Mouse (Mus musculus) limb, embryonic 13.5 days (tissue): ENCODE measurements around the gene Bco2. TPM values are rescaled to one million over a fixed set of nuclear protein-coding genes. Genes with fewer than 3 reads are reported as not detected.

Source experiments
- ATAC-seq: fragments of 200-750 bp; cut with Nextera tagmentation; 2 replicates; pipeline ENCODE4 v1.8.0; 2017; ENCODE audit warnings: low read depth, moderate number of reproducible peaks, moderate TSS enrichment; ENCODE audit not compliant: low FRiP score
- H3K27ac ChIP-seq: fragments of 300-500 bp; sonication (generic); 2 replicates; pipeline ENCODE4 v1.5.1; 2015; ENCODE audit warnings: inconsistent platforms, mild to moderate bottlenecking, moderate library complexity
- H3K27me3 ChIP-seq: fragments of 300-500 bp; sonication (generic); 2 replicates; pipeline ENCODE4 v1.6.1; 2015; ENCODE audit warnings: mild to moderate bottlenecking, inconsistent platforms
- H3K36me3 ChIP-seq: fragments of 300-500 bp; sonication (generic); 2 replicates; pipeline ENCODE4 v1.6.1; 2015; ENCODE audit warnings: inconsistent platforms, mild to moderate bottlenecking, moderate library complexity
- H3K4me1 ChIP-seq: fragments of 300-500 bp; sonication (generic); 2 replicates; pipeline ENCODE4 v1.6.1; 2015; ENCODE audit warnings: inconsistent platforms
- H3K4me2 ChIP-seq: fragments of 300-500 bp; sonication (generic); replicated peaks from 2 replicates; pipeline ENCODE4 v1.6.1; 2015; ENCODE audit warnings: inconsistent platforms, mild to moderate bottlenecking, moderate library complexity
- H3K4me3 ChIP-seq: fragments of 300-500 bp; sonication (generic); 2 replicates; pipeline ENCODE4 v1.5.1; 2015; ENCODE audit warnings: moderate library complexity, mild to moderate bottlenecking, inconsistent platforms
- H3K9ac ChIP-seq: fragments of 300-500 bp; sonication (generic); 2 replicates; pipeline ENCODE4 v1.6.1; 2015; ENCODE audit warnings: mild to moderate bottlenecking, inconsistent platforms
- H3K9me3 ChIP-seq: fragments of 300-500 bp; sonication (generic); 2 replicates; pipeline ENCODE4 v1.6.1; 2016; ENCODE audit warnings: inconsistent platforms
- WGBS: fragments of 180-500 bp; shearing (Covaris S2); methylation state at CpG from one replicate; pipeline ENCODE4 v1.1.7; 2015; 5-methylcytosine and 5-hydroxymethylcytosine counted together
- polyA plus RNA-seq: library from polyadenylated mRNA; unstranded; fragments of >200 nt; fragmentation: Nextera tagmentation; extraction: Ambion mirVana; gene quantifications from 2 replicates; pipeline ENCODE4 v1.2.1, GENCODE M21; 2015

Bco2 gene
- polyA plus RNA-seq, 1 experiment from 2014 or later: 0.15 TPM

- Histone ChIP-seq H3K9ac (no peak overlapping the region), H3K4me3 (no peak overlapping the region), H3K4me2 (no peak overlapping the region), H3K36me3 (no peaks in the 10 kb centered on the region), H3K4me1 (no peaks in the 10 kb centered on the region), H3K9me3 (no peaks in the 10 kb centered on the region), H3K27ac (no peak overlapping the region), H3K27me3 (no peaks in the 10 kb centered on the region)
- 72% methylated on average over 4 of the region's 4 CpGs for WGBS
- no peak for ATAC-seq
These were observed 32.0 kb upstream of the Bco2 start for GRCm38 (mm10) chr9:50586955-50587354.

GRCm38 (mm10) chr9:50585145-50585818 is 30.3 kb upstream of the Bco2 start:
- no peak overlapping the region for H3K27ac ChIP-seq
- no peak overlapping the region for H3K4me3 ChIP-seq
- no peaks in the 10 kb centered on the region for H3K36me3 ChIP-seq
- H3K4me2 ChIP-seq: no peak overlapping the region
- no peaks in the 10 kb centered on the region for H3K9me3 ChIP-seq
- H3K9ac ChIP-seq: no peak overlapping the region
- H3K27me3 ChIP-seq: no peaks in the 10 kb centered on the region
- ATAC-seq: no peak
- WGBS: 55% methylated on average over 6 of the region's 6 CpGs
- no peaks in the 10 kb centered on the region for H3K4me1 ChIP-seq

GRCm38 (mm10) chr9:50580370-50580769 is 25.4 kb upstream of the Bco2 start:
- Histone ChIP-seq H3K4me1 (no peaks in the 10 kb centered on the region), H3K9me3 (no peaks in the 10 kb centered on the region), H3K27ac (no peak overlapping the region), H3K36me3 (no peaks in the 10 kb centered on the region), H3K9ac (no peak overlapping the region), H3K4me3 (no peak overlapping the region), H3K4me2 (no peak overlapping the region), H3K27me3 (no peaks in the 10 kb centered on the region)
- 37% methylated on average over 4 of the region's 4 CpGs for WGBS
- ATAC-seq: no peak

- H3K9ac ChIP-seq: no peak overlapping the region
- H3K36me3 ChIP-seq: no peaks in the 10 kb centered on the region
- no peak overlapping the region for H3K27ac ChIP-seq
- H3K27me3 ChIP-seq: no peaks in the 10 kb centered on the region
- H3K4me1 ChIP-seq: no peaks in the 10 kb centered on the region
- H3K9me3 ChIP-seq: no peaks in the 10 kb centered on the region
- no peak overlapping the region for H3K4me2 ChIP-seq
- no peak overlapping the region for H3K4me3 ChIP-seq
- no peak for ATAC-seq
- WGBS: 75% methylated on average over 10 of the region's 10 CpGs
These were observed 14.9 kb upstream of the Bco2 start for GRCm38 (mm10) chr9:50569599-50570525.

GRCm38 (mm10) chr9:50567881-50568280 is 12.9 kb upstream of the Bco2 start:
- no peaks in the 10 kb centered on the region for H3K4me1 ChIP-seq
- H3K4me3 ChIP-seq: no peak overlapping the region
- no peaks in the 10 kb centered on the region for H3K9me3 ChIP-seq
- H3K27ac ChIP-seq: no peak overlapping the region
- ATAC-seq: no peak
- H3K4me2 ChIP-seq: no peak overlapping the region
- 98% methylated on average over 2 of the region's 2 CpGs for WGBS
- H3K36me3 ChIP-seq: no peaks in the 10 kb centered on the region
- H3K27me3 ChIP-seq: no peaks in the 10 kb centered on the region
- H3K9ac ChIP-seq: no peak overlapping the region

- H3K4me2 ChIP-seq: no peak overlapping the region
- no peak for ATAC-seq
- H3K27ac ChIP-seq: no peak overlapping the region
- no peak overlapping the region for H3K4me3 ChIP-seq
- H3K27me3 ChIP-seq: no peaks in the 10 kb centered on the region
- H3K4me1 ChIP-seq: no peaks in the 10 kb centered on the region
- H3K9ac ChIP-seq: no peak overlapping the region
- H3K9me3 ChIP-seq: no peaks in the 10 kb centered on the region
- WGBS: 85% methylated on average over 4 of the region's 4 CpGs
- no peaks in the 10 kb centered on the region for H3K36me3 ChIP-seq
These were observed 12.4 kb upstream of the Bco2 start for GRCm38 (mm10) chr9:50567372-50567771.

- 81% methylated on average over 4 of the region's 4 CpGs for WGBS
- no peaks in the 10 kb centered on the region for H3K27me3 ChIP-seq
- no peak overlapping the region for H3K9ac ChIP-seq
- no peaks in the 10 kb centered on the region for H3K36me3 ChIP-seq
- H3K4me3 ChIP-seq: no peak overlapping the region
- no peak overlapping the region for H3K27ac ChIP-seq
- H3K9me3 ChIP-seq: no peaks in the 10 kb centered on the region
- ATAC-seq: no peak
- no peaks in the 10 kb centered on the region for H3K4me1 ChIP-seq
- no peak overlapping the region for H3K4me2 ChIP-seq
These were observed 11.0 kb upstream of the Bco2 start for GRCm38 (mm10) chr9:50565940-50566339.

GRCm38 (mm10) chr9:50565173-50565572 is 10.2 kb upstream of the Bco2 start:
- no peak for ATAC-seq
- Histone ChIP-seq H3K4me3 (no peak overlapping the region), H3K27me3 (no peaks in the 10 kb centered on the region), H3K9me3 (no peaks in the 10 kb centered on the region), H3K27ac (no peak overlapping the region), H3K9ac (no peak overlapping the region), H3K4me2 (no peak overlapping the region), H3K4me1 (no peaks in the 10 kb centered on the region), H3K36me3 (no peaks in the 10 kb centered on the region)
- WGBS: 81% methylated on average over 7 of the region's 7 CpGs

GRCm38 (mm10) chr9:50561918-50562360 is 7.0 kb upstream of the Bco2 start:
- H3K9ac ChIP-seq: no peak overlapping the region
- WGBS: 71% methylated on average over 2 of the region's 2 CpGs
- no peak for ATAC-seq
- H3K36me3 ChIP-seq: no peaks in the 10 kb centered on the region
- no peaks in the 10 kb centered on the region for H3K4me1 ChIP-seq
- no peak overlapping the region for H3K27ac ChIP-seq
- no peak overlapping the region for H3K4me2 ChIP-seq
- no peaks in the 10 kb centered on the region for H3K27me3 ChIP-seq
- no peaks in the 10 kb centered on the region for H3K9me3 ChIP-seq
- H3K4me3 ChIP-seq: no peak overlapping the region

- WGBS: 85% methylated on average over 38 of the region's 38 CpGs
- no peaks in the 10 kb centered on the region for H3K9me3 ChIP-seq
- no peak within 1 kb of the TSS for H3K4me3 ChIP-seq
- no peak for ATAC-seq
- no peak within 1 kb of the TSS for H3K4me2 ChIP-seq
- H3K36me3 ChIP-seq: no peaks in the 10 kb centered on the region
- no peak within 1 kb of the TSS for H3K9ac ChIP-seq
- H3K27ac ChIP-seq: no peak within 1 kb of the TSS
- H3K27me3 ChIP-seq: no peaks in the 10 kb centered on the region
- no peaks in the 10 kb centered on the region for H3K4me1 ChIP-seq
These were observed 6.3 kb upstream of the Bco2 start, which contains the start of gene Tex12 for GRCm38 (mm10) chr9:50561145-50561917. TSS of gene Tex12 (minus strand) at chr9:50561325.

- Histone ChIP-seq H3K27ac (no peak within 1 kb of the TSS), H3K36me3 (no peaks in the 10 kb centered on the region), H3K4me1 (0 out of 2 replicates have a peak, but pooled peaks cover 5% of the 10 kb centered on the region), H3K4me2 (peak within 1 kb of the TSS; percentile 50), H3K27me3 (no peaks in the 10 kb centered on the region), H3K4me3 (no peak within 1 kb of the TSS), H3K9ac (peak within 1 kb of the TSS; percentile 45; the same call in 1 of the 2 replicates), H3K9me3 (no peaks in the 10 kb centered on the region)
- WGBS: 33% methylated on average over 12 of the region's 12 CpGs
- ATAC-seq: no peak
These were observed 514 bp downstream of the Bco2 start, which contains the start of gene Il18 for GRCm38 (mm10) chr9:50554241-50555093. TSS of gene Il18 (plus strand) at chr9:50554827.
